Mouse (Mus musculus): ENCODE measurements around the gene Ntrk1.
"Not testable (repeated sequence)": the region's sequence is repeated elsewhere in the genome, so short reads cannot be mapped to it uniquely, and the experiment has no call there.

The Ntrk1 gene

DNA sequence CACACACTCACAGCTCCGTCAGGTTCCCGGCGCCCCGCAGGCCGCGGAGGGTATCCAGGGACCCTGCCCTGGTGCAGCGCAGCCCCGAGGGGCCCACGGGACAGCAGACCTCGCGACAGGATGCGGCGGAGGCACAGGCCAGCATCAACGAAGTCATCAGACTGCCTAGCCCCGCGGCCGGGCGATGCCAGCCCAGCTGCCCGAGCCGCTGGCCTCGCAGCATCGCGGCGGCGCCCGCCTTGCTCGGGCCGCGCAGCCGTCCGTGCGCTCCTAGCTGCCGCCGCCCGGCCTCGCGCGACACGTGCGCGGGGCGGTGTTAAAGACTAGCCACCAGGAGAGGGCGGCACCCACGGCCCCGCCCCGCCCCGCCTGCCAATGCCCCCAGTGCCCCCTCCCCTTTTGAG, at the start of gene Ntrk1:
Gene Ntrk1 (minus strand): TSS at position 241 of the 404 bp plus-strand sequence.
- DNase-seq (ENCODE audit: extremely low spot score): peak; percentile 35

DNA sequence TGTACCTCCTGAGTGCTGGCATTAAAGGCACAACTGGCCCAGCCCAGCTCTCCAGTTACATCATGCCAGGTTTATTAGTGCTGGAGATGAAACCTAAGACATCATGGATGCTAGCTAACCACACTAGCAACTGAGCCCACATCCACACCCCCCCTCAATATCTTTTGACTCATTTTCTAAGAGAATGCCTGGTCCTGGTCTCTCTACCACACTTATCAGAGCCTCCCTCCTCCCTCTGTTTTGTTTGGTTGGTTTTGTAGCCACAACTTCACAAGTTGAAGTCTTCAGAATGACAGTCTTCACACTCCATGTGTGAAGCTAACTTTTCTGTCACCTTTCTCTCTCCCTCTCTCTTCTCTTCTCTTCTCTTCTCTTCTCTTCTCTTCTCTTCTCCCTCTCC, 45.9 kb upstream of the Ntrk1 start:
- no peak for DNase-seq (ENCODE audit: extremely low spot score)

DNA sequence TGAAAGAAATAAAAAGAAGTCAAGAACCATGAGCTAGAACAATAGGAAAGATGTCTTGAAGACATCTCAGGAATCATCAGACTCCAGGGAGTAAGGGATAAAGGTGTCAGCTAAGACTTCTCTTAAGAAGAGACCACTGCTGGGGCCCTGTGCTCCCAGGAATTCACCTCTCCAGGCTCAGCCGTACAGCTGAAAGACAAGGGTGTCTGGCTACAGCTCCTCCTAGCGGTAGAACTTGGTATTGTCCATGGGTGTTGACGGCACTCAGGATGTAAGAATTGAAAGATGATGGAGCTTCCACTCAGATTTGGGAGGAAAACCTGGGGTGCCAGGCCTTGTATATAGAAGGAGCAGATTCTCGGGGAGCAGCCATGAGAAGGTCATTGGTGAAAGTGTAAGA, 43.7 kb upstream of the Ntrk1 start:
- peak; percentile 75 for DNase-seq (ENCODE audit: extremely low spot score)

DNA sequence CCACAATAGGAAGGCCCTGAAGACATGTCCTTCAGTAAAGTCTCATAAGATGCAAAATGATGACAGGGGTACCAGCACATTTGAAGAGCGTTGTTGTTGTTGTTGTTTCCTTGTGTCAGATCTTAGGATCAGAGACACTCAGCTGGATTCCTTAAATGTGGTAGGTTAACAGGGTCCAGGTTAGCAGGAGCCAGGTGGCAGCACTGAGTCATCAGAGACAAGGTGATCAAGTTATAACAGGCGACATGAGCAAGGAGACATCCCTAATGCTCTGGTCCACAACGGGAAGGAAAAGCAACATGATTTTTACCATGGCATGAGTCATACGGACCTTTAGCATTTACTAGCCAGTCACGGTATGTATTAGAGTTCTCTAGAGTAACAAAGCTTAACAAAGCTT, 38.5 kb upstream of the Ntrk1 start:
- no peak for DNase-seq (ENCODE audit: extremely low spot score)

DNA sequence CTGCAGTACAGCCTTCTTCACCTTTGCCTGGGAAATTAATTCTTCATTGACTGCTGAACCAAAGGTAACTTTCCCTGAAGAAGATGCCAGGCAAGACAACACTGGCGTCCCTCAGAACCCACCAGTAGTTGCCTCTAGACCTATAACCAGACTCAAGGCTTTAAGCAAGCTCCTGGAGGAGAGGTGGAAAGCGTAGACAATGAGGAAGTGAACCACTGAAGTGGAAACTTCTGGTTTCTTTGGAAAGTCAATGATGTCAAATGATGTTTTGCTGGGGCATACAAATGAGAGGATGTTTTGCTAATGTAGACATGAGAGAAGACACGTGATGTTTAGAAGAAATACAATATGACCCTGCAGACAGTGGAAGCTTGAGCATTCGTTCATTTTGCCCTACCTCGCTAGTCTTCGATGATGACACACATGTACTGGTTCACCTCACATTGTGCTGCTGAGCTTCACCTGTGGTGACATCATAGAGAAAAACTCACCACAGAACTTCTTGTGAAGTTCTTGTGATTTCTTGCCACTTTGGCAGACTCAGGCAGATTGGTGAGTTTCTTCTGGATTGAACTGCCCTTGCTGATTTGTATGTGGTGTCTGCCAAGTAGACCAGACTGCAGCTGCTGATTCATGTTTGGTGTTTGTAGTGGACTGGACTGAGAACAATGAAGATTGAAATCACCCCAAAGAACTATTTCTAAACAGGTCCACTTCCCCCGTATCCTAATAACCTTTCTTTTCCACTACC, 37.3 kb upstream of the Ntrk1 start:
- DNase-seq (ENCODE audit: extremely low spot score): no peak

DNA sequence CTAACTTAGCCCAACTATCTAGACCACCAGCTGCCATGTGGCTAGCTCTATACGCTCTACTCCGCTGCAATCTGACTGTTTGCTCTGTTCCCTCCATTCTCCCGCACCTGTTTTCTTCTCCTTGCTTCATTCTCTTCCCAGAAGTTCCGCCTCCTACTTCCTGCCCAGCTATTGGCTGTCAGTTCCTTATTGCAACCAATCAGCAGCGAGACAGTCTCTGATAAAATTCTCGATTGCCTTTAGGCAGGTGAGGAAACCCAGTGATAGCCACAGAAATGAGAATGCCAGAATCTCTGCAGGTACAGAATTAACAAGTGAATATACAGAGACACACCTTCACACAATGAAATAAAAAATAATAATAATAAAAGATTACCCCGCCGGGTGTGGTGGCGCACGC, 34.1 kb upstream of the Ntrk1 start:
- no peak for DNase-seq (ENCODE audit: extremely low spot score)

DNA sequence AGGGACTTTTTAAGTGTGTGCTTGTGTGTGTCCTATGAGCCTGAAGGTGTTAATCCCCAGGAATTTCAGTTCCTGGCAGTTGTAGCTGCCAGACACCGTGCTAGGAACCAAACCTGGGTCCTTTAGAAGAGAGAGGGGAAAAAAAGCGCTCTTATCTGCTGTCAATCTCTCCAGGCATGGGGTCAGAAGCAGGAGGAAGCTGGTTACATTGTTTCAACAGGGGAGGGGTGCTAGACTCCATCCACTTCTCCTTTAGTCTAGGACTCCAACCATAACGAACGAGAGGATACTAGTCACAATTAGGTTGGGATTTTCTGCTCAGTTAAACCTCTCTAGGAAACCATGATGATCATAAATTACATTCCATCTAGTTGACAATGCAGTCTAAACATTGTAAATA, 33.5 kb upstream of the Ntrk1 start:
- no peak for DNase-seq (ENCODE audit: extremely low spot score)

DNA sequence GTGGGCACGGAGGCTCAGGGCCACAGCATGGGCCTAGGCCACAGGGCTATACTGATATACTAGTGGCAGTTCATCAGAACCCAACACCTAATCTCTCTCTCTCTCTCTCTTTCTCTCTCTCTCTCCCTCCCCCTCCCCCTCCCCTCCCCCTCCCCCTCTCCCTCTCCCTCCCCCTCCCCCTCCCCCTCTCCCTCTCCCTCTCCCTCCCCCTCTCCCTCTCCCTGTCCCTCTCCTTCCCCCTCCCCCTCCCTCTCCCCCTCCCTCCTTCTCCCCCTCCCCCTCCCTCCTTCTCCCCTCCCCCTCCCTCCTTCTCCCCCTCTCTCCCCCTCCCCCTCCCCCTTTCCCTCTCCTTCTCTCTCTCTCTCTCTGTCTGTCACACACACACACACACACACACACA, 29.2 kb upstream of the Ntrk1 start, which contains the start of gene Pear1:
Gene Pear1 (minus strand): TSS at position 101 of the 400 bp plus-strand sequence.
- not testable (repeated sequence) for DNase-seq (ENCODE audit: extremely low spot score)

DNA sequence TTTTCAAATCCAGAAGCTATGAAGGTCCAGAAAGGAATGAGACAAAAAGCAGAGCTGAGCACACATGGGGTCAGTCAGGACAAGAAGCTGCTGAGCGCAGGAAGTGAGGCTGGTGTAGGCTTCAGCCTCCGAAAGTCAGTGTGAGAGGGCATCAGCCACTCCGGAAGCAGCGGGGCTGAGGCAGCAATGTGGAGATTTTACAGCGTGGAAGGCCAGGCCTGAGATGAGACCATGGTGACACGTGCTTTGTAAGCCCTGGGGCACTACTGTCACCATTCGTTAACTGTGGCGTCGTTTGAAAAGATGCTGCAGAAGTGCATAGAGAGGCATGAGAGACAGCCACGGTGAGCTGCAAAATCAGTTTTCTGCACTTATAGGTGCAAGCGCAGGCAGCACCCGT, 23.3 kb upstream of the Ntrk1 start:
- DNase-seq (ENCODE audit: extremely low spot score): no peak

DNA sequence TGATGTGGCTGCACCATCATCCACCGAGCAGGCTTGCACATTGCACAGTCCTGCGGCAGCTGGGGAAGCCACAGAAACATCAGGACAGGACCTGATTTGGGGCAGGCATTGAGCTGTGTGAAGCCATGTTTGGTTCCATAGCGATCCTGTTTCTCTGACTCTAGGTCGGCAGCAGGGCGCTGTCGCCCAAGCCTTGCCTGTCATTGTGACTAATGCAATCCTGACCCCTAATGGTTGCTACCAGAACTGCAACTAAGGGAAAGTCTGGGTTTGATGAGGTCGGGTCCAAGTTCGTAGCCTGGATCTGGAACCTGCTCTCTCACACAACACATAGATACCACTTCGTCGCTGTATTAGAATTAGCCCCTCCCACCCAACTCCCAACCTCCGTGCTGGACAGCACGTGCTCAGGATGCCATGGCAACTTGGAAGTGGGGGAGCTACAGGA, 21.7 kb upstream of the Ntrk1 start:
- DNase-seq (ENCODE audit: extremely low spot score): peak; percentile 82

DNA sequence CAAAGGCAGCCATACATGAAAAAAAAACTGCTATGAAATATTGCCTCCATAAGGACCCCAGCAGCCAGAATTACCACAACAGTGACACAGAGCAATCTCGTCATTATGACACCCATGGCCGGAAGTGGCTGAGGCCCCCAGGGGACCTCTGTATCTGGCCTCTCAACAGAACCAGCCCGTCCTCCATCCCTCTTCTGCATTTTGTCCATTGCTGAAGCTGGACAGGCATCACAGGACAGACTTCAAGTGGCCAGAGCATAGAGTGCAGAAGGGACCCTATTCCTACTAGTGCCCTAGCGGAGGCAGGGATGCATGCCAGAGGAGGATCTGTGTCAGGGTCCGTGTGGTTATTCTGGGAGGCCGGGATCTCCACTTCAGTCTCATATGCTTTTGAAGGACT, 21.2 kb upstream of the Ntrk1 start:
- no peak for DNase-seq (ENCODE audit: extremely low spot score)

DNA sequence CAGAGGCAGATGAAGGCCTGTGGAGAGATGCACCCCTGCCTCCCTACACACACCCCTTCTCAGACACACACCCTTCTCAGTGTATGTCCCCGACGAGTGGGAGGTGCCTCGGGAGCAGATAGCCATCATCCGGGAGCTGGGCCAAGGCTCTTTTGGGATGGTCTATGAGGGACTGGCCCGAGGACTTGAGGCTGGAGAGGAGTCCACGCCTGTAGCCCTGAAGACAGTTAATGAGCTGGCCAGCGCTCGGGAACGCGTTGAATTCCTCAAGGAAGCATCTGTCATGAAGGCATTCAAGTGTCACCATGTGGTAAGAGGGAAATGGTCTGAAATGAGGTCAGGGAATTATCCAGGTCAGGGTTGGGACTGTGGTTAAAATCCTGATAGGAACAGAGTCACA, 17.9 kb upstream of the Ntrk1 start:
- no peak for DNase-seq (ENCODE audit: extremely low spot score)

DNA sequence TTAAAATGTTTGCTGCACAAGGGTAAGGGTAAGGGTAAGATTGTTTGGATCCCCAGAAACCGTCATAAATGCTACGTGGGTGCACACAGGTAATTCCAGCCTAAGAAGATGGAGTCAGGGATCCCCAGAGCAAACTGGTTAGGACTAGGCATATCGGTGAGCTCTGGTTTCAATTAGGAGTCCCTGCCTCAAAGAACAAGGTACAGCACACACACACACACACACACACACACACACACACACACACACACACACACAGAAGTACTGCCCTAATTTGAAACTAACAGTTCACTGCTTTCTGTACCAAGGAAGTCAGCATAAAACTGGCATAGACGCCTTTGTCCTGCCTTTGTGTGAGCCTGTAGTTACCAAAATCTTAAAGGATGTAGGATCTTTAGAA, 17.5 kb upstream of the Ntrk1 start:
- DNase-seq (ENCODE audit: extremely low spot score): no peak

DNA sequence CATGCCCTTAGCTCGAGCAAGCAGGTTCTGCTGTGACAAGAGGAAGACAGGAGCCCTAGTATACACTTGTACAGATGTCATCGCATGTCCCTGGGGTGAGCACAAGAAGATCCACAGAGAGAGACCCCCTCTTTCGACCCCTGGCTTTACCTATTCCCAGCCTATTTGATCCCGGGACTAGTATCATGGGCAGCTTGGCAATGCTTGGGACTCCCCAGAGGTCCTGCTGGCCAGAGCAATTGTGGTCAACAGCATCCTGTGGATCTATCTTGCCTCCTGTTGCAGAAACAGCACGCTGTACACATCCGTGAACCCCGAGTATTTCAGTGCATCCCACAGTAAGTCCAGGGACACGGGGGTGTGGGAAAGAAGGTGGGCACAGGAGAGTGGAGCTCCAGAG, 16.3 kb upstream of the Ntrk1 start:
- DNase-seq (ENCODE audit: extremely low spot score): no peak

DNA sequence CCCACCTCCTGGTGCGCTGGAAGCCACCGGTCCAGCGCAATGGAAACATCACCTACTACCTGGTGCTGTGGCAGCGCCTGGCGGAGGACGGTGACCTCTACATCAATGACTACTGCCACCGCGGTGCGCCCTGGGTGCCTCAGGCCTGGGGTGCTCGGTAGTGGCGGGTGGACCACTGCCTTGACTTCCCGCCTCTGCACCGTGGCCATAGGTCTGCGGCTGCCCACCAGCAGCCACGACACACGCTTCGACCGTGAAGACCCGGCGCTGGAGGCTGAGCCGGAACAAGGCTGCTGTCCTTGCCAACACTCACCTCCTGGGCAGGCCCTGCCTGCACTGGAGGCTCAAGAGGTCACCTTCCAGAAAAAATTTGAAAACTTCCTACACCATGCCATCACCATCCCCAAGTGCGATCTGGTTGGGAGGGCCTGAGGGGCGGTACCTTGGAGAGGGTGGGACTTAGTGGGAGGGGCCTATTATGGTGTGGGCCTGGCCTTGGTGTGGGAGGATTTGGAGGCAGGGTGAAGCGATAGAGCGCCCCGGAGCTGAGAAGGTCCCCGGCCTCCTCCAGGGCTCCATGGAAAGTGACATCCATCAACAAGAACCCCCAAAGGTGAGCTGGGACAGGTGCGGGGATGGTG, 14.5 kb upstream of the Ntrk1 start:
- DNase-seq (ENCODE audit: extremely low spot score): no peak

DNA sequence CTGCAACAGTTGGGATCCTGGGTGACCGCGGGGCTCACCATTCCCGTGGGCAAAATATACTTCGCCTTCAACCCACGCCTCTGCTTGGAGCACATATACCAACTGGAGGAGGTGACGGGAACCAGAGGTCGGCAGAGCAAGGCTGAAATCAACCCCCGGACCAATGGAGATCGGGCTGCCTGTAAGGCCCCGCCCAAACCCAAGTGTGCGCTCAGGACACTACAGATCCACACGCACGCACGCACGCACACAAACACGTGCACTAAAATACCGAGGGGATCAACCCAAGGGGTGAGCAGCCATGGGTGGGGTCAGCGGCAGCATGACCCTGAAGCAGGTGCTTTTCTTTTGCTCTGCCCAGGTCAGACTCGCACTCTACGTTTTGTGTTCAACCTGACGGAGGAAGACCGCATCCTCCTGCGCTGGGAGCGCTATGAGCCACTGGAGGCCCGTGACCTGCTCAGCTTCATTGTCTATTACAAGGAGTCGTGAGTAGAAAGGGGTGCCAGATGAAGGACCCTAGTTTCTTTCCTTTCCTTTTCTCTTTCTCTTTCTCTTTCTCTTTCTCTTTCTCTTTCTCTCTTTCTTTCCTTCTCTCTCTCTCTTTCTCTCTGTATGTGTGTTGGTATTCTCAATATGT, 9.2 kb upstream of the Ntrk1 start:
- DNase-seq (ENCODE audit: extremely low spot score): no peak

DNA sequence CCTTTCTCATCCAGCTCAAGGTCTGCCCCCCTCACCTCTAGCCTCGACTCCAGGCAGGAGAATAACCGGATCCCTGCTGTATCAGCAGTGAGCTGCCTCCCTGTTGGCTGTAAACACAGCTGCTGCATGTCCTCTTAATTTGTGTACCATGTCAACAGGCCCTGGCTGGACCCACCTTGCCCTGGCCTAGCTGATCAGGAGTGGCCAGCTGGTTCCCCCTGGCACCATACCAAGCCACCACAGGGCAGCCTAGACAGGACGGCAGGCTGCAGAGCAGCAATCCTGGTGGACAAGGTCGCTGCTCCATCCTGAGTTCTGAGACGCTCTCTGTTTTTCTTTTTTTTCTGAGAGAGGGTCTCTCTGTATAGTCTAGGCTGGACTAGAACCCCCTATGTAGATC, 6.7 kb upstream of the Ntrk1 start:
- DNase-seq (ENCODE audit: extremely low spot score): no peak

DNA sequence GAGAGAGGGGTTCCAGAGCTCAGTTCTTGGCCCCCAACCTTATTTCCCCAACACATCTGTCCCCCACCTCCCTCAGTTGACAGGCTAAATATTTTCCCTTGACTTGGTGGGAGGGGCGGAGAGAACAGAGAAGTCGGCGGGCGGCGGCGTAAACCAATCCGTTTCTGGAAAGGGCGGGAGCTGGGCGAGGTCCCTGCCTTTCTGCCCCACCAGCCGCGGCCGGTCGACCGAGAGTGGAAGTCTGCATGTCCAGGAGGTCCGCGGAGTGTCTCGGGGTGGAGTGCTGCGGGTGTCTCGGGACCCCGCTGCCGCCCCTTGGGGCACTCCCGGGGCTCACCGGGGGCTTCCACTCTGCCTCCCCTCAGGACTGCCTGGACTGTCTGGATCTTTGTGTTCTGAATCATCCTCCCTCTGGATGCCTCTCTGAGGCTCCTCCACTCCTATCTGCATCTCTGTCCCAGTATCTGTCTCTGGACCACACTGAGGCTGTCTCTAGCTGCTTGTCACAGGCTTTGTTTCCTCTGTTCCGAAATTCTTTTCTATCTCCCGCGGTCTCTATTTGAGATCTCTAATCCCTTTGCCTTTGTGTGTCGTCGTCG, 1.9 kb upstream of the Ntrk1 start, which contains the start of gene Insrr:
Gene Insrr (plus strand): TSS at position 216 of the 599 bp plus-strand sequence.
- peak; percentile 55 for DNase-seq (ENCODE audit: extremely low spot score)

DNA sequence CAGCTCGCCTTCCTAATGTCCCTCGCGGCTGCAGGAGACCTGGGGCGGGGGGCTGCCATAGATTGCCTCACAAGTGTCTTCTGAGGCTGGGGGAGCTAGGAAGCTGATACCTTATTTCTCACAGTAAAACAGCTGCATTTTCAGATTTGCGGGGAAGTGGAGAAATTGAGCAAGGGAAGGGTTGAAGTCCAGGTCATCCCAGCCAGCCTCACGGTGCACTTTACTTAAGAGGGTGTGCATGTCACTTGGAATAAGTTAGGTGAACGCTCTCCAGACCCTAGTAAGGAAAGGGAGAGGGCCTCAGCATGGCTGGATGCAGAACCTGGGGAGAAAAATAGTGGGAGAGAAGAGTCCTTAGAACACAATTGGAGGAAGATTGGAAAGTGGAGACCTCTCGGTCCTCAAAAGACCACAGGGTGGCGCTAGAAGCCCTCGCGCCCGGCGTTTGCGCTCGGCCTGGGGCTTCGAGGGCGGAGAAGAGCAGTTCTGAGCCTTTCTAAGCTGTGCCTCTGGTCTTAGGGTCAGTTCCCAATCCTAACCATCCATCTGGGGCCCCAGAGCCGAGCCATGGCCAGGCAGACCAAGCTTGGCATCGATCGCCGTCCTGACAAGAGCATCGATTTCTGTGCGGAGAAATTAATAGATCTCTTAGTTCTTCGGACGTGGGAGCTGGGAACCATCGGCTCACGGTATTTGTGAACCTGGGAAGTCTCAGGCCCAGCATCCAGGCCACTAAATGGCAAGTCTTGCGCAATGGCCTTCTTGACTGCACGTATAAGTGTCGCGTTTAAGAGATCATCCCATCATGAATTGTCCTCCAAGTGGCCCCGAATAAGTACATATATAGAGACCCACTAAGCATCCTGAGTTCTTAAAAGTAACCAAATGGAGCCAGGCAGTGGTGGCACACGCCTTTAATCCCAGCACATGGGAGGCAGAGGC, 645 bp upstream of the Ntrk1 start:
- peak; percentile 78 for DNase-seq (ENCODE audit: extremely low spot score)

DNA sequence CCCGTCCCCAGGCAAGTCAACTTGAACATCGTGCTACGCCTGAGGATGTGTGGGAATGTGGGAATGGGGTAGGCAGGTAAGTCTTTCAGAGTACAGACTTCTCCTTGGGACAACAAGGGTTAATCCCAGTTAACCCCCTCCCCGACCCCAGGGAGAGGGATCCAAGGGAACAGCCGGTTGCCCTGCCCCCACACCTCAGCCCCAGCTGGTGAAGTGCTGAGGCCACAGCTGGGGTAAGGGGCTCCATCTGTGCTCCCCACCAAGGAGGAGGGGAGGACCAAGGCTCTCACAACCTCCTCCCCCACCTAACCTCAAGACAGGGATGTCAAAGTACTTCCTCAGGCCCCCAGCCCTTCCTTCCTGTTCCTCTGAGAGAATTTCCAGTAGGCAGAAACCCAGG, 5.2 kb downstream of the Ntrk1 start:
- DNase-seq (ENCODE audit: extremely low spot score): no peak

DNA sequence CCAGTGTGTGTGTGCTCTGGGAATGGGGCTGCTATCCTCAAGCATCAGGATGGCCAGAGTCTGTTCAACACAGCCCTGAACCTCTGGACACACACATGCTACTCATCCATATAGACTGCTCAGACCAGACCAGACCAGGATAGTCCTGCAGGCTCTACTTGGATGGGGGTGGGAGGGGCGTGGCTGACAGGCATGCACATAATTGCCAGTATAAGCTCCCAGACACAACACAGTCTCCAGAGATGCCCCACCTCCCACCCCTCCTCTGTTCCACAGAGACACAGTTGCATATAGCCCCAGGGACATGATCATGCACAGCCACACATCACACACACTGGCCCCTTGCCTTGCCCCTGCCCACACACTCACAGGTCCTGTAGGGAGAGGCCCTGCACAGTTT, 5.7 kb downstream of the Ntrk1 start:
- no peak for DNase-seq (ENCODE audit: extremely low spot score)

Data from embryo, embryonic 9.5 days (tissue).